Mouse (Mus musculus) myocyte (in vitro differentiated cells): ENCODE data around the gene Ddc. TPM values are rescaled to one million over a fixed set of nuclear protein-coding genes. Genes with fewer than 3 reads are reported as not detected.

ENCODE experiments used
- H3K27me3 ChIP-seq: one replicate; pipeline ENCODE4 v1.6.1; 2011; ENCODE audit not compliant: control insufficient read depth, insufficient read depth, insufficient read length
- H3K36me3 ChIP-seq: one replicate; pipeline ENCODE4 v1.6.1; 2011; ENCODE audit not compliant: control insufficient read depth, insufficient read depth
- H3K4me2 ChIP-seq: one replicate; pipeline ENCODE4 v1.6.1; 2011; ENCODE audit warnings: low read depth, control low read depth
- H3K4me3 ChIP-seq: one replicate; pipeline ENCODE4 v1.5.1; 2011; ENCODE audit warnings: mild to moderate bottlenecking, control low read depth, moderate library complexity
- H3K79me2 ChIP-seq: one replicate; pipeline ENCODE4 v1.6.1; 2011; ENCODE audit not compliant: control insufficient read depth, insufficient read depth
- H3ac ChIP-seq: one replicate; pipeline ENCODE4 v1.6.1; 2011; ENCODE audit not compliant: control insufficient read depth, insufficient read length
- CEBPB ChIP-seq: IDR thresholded peaks from 2 replicates; pipeline ENCODE4 v1.6.1; 2011; ENCODE audit warnings: mild to moderate bottlenecking, moderate library complexity; ENCODE audit not compliant: poor library complexity, insufficient read depth, severe bottlenecking
- E2F4 ChIP-seq: IDR thresholded peaks from one replicate; pipeline ENCODE4 v1.6.1; 2011; ENCODE audit warnings: mild to moderate bottlenecking, control low read depth, moderate library complexity; ENCODE audit not compliant: insufficient read depth
- MAX ChIP-seq: IDR thresholded peaks from one replicate; pipeline ENCODE4 v1.6.1; 2011; ENCODE audit warnings: low read depth, mild to moderate bottlenecking, control low read depth
- MYOD1 ChIP-seq, 3 experiments: IDR thresholded peaks; one replicate each; pipeline ENCODE4 v1.6.1; 2011; ENCODE audit warnings: control low read depth in 2 of 3, low read depth in 2 of 3, mild to moderate bottlenecking in 2 of 3, moderate library complexity in 1 of 3; ENCODE audit not compliant: insufficient read length in 2 of 3, control insufficient read depth in 1 of 3
- MYOG ChIP-seq, 3 experiments: IDR thresholded peaks; one replicate each; pipeline ENCODE4 v1.6.1; 2011; ENCODE audit warnings: control low read depth in 2 of 3, low read depth in 2 of 3, mild to moderate bottlenecking in 2 of 3; ENCODE audit not compliant: insufficient read length in 2 of 3, control insufficient read depth in 1 of 3, insufficient read depth in 1 of 3
- POLR2A ChIP-seq: IDR thresholded peaks from one replicate; pipeline ENCODE4 v1.6.1; 2011; ENCODE audit warnings: low read depth, mild to moderate bottlenecking, control low read depth, moderate library complexity; ENCODE audit not compliant: insufficient read length
- POLR2AphosphoS2 ChIP-seq: IDR thresholded peaks from one replicate; pipeline ENCODE4 v1.6.1; 2011; ENCODE audit warnings: low read depth, control low read depth; ENCODE audit not compliant: insufficient read length
- REST ChIP-seq: IDR thresholded peaks from one replicate; pipeline ENCODE4 v1.6.1; 2011; ENCODE audit warnings: mild to moderate bottlenecking, control low read depth, moderate library complexity; ENCODE audit not compliant: insufficient read depth, insufficient read length
- SRF ChIP-seq: IDR thresholded peaks from one replicate; pipeline ENCODE4 v1.6.1; 2011; ENCODE audit warnings: low read depth; ENCODE audit not compliant: control insufficient read depth, insufficient read length
- TCF12 ChIP-seq: IDR thresholded peaks from one replicate; pipeline ENCODE4 v1.6.1; 2011; ENCODE audit warnings: mild to moderate bottlenecking, control low read depth; ENCODE audit not compliant: poor library complexity, insufficient read depth, severe bottlenecking
- TCF3 ChIP-seq: IDR thresholded peaks from one replicate; pipeline ENCODE4 v1.6.1; 2011; ENCODE audit warnings: low read depth, control low read depth; ENCODE audit not compliant: insufficient read length
- USF1 ChIP-seq: IDR thresholded peaks from one replicate; pipeline ENCODE4 v1.6.1; 2011; ENCODE audit warnings: low read depth, mild to moderate bottlenecking, control low read depth, moderate library complexity
- polyA plus RNA-seq: library from polyadenylated mRNA; unstranded; fragments of >200 nt; fragmentation: generic; extraction: Trizol; gene quantifications from one replicate; pipeline ENCODE4 v1.2.1, GENCODE M21; 2012; ENCODE audit warnings: missing spikeins

Gene Ddc
- polyA plus RNA-seq, 1 experiment = 7.5 TPM

DNA sequence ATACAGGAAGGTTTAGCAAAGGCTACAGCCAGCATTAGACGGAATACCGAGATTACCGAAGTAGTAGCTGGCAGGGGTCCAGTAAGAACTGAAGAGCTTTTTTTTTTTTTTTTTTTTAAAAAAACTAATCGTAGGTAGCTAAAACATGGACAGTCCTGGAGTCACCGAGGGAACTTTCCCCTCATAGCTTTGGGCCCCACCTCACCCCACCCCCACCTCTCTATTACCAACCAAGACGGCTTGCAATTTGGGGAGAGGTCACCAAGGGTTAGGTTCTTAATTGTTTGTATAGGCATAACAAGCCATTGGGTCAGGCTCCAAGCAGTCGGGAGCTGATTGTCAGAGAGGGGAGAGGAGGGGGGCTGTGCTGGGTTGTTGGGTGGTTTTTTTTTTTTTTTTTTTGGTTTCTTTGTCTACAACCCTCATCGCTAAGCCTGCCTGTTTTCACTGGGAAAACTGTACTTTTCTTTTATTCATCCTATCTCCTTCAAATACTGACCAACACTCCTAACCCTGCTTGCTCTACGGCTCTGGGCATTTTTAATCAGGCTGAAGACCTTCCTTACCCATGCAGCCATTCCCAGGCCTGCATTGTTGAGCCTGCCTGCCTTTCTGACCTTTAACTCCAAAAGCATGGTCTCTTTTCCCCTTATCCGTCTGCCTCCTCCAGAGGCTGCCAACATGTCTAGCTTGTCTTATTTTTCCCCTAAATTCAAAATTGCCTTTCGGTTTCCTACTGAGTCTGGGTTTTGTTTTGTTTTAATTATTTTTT lies 88.4 kb downstream of the Ddc start:
- H3K79me2 ChIP-seq = peaks cover 30% of the 10 kb centered on the region
- TF ChIP-seq TCF12 = no peak
- TF ChIP-seq REST = no peak
- TF ChIP-seq MAX = no peak
- TF ChIP-seq SRF = no peak
- TF ChIP-seq CEBPB = no peak
- no peak for TF ChIP-seq TCF3
- TF ChIP-seq POLR2AphosphoS2 = no peak
- no peak for TF ChIP-seq MYOG (IDR thresholded peaks at IDR 0.05; ENCODE audit: control insufficient read depth in 1 of 3, insufficient read depth in 1 of 3, insufficient read length in 2 of 3, low read depth in 2 of 3)
- no peak for TF ChIP-seq MYOD1 (IDR thresholded peaks at IDR 0.05; ENCODE audit: control insufficient read depth in 1 of 3, insufficient read length in 2 of 3, low read depth in 2 of 3)
- no peaks in the 10 kb centered on the region for H3K27me3 ChIP-seq
- peaks cover 5% of the 10 kb centered on the region for H3K36me3 ChIP-seq
- peak overlapping the region; percentile 74 for H3ac ChIP-seq
- peak overlapping the region; percentile 59 for H3K4me3 ChIP-seq
- H3K4me2 ChIP-seq = peak overlapping the region; percentile 87

DNA sequence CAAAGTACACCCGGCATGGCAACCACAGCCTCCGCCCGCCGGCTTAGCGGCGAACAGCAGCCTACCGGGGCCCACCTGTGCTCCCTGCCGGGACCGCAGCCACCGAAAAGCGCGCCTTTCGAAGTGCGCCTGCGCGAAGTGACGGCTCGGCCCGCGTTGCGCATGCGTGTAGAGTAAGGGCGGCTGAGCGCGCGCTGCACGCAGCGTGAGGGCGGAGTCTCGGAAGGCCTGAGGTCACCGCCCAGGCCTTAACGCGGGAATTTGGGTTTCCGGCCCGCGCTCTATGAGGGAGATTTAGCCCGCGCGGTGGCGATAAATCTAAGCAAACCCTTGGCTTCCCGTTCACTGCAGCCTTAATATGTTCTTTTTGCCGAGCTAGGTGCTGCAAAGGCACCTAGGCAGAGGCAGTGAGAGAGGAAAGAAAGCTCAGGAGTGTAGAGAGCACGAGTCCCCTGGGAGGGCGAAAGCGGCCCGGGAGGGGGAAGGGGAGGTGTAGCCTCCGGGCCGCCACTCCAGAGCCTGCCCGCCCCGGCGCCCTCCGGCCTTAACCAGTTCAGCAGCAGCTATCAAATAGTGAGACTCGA lies 89.0 kb downstream of the Ddc start, which contains the start of gene Fignl1:
Gene Fignl1 (minus strand): TSS at position 143 of the 584 bp plus-strand sequence.
- H3K27me3 ChIP-seq = no peaks in the 10 kb centered on the region
- TF ChIP-seq E2F4 (peak; percentile 75), CEBPB (no peak), POLR2A (peak; percentile 73), REST (no peak), USF1 (no peak), TCF3 (no peak), SRF (peak; percentile 32), MYOG (IDR thresholded peaks at IDR 0.05; ENCODE audit: control insufficient read depth in 1 of 3, insufficient read depth in 1 of 3, insufficient read length in 2 of 3, low read depth in 2 of 3) (peak in 2 of 3 experiments; percentile 40 to 53), MYOD1 (IDR thresholded peaks at IDR 0.05; ENCODE audit: control insufficient read depth in 1 of 3, insufficient read length in 2 of 3, low read depth in 2 of 3) (peak in 2 of 3 experiments; percentile 49 to 73), TCF12 (no peak), POLR2AphosphoS2 (peak; percentile 69), MAX (no peak)
- peak within 1 kb of the TSS; percentile 59 for H3K4me3 ChIP-seq
- H3K36me3 ChIP-seq = peaks cover 9% of the 10 kb centered on the region
- peak within 1 kb of the TSS; percentile 87 for H3K4me2 ChIP-seq
- peak within 1 kb of the TSS; percentile 74 for H3ac ChIP-seq
- peaks cover 32% of the 10 kb centered on the region for H3K79me2 ChIP-seq

DNA sequence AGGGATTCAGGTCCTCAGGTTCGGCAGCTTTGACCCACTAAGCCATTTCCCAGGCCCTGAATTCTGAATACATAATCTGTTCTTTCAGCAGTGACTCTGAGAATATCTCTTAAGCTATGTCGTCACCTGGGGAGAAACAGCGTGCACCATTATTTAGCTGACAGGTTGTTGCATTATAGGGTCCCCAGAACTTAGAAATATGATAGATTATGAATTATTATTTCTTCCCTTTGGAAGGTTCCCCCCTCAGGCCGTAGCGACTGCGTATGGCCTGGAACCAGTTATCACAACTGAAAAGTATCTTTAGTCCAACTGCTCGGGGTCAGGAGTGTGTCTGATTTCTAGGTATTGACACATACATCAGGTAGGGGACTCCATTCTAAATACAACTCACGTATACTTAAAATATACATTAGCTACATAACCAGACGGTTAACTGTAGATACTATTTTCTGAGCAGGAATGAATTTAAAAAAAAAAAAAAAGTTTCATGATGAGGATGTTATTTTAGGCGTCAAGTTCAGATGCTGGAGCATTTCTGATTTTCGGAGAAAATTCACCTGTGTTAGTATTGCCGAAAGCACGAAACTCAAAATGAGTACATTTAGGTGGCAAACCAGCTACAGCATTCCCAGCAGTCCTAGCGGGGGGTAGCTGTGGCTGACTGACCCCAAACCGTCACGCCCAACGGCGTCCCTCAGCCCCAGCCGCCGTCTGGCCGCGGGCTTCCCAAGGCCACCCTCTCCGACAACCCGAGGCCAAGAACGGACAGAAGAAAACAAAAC lies 89.7 kb downstream of the Ddc start:
- peaks cover 15% of the 10 kb centered on the region for H3K36me3 ChIP-seq
- peaks cover 36% of the 10 kb centered on the region for H3K79me2 ChIP-seq
- TF ChIP-seq MYOD1 (IDR thresholded peaks at IDR 0.05; ENCODE audit: control insufficient read depth in 1 of 3, insufficient read length in 2 of 3, low read depth in 2 of 3) (no peak), E2F4 (no peak), SRF (no peak), MAX (no peak), TCF3 (no peak), CEBPB (no peak), TCF12 (no peak), POLR2A (no peak), USF1 (no peak), POLR2AphosphoS2 (no peak), REST (no peak), MYOG (IDR thresholded peaks at IDR 0.05; ENCODE audit: control insufficient read depth in 1 of 3, insufficient read depth in 1 of 3, insufficient read length in 2 of 3, low read depth in 2 of 3) (no peak)
- no peaks in the 10 kb centered on the region for H3K27me3 ChIP-seq
- H3K4me3 ChIP-seq = peak overlapping the region; percentile 59
- peak overlapping the region; percentile 87 for H3K4me2 ChIP-seq
- peak overlapping the region; percentile 74 for H3ac ChIP-seq

DNA sequence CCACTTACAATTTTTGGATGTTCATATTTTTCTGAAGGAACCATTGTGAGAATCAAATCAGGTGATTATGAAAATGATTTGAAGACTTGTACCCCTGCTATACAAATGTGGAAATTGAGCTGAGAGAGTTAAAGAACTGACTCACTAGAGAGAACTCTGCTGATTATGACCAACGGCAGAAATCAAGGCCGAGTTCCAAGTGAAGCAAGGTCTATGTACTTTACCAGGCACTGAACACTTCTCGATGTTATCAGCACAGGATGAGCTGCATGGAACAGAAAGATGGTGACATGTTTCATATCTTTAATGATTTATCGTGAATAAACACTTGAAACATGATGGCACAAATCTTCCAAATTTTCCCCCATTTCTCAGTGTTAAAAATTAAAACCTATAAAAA lies 92.0 kb downstream of the Ddc start:
- TF ChIP-seq POLR2AphosphoS2 (no peak), REST (no peak), USF1 (no peak), POLR2A (no peak)
- H3K27me3 ChIP-seq = no peaks in the 10 kb centered on the region
- no peak overlapping the region for H3ac ChIP-seq
- peaks cover 34% of the 10 kb centered on the region for H3K36me3 ChIP-seq
- H3K4me3 ChIP-seq = no peak overlapping the region
- peaks cover 37% of the 10 kb centered on the region for H3K79me2 ChIP-seq
- no peak overlapping the region for H3K4me2 ChIP-seq
